Mouse (Mus musculus): ENCODE measurements around the gene Polr1c.

Polr1c gene

GRCm38 (mm10) chr17:46247512-46248188, at the start of gene Polr1c, which contains the start of gene Yipf3:
Gene Polr1c (minus strand): TSS chr17:46248054.
Gene Yipf3 (plus strand): TSS chr17:46248080.
- peak; percentile 94 for DNase-seq

GRCm38 (mm10) chr17:46297028-46297363, 49.1 kb upstream of the Polr1c start:
- no peak for DNase-seq

- DNase-seq, result no peak
Measured at GRCm38 (mm10) chr17:46296601-46297000, 48.7 kb upstream of the Polr1c start.

- no peak for DNase-seq
Measured at GRCm38 (mm10) chr17:46287678-46288095, 39.8 kb upstream of the Polr1c start.

GRCm38 (mm10) chr17:46285407-46285806, 37.6 kb upstream of the Polr1c start:
- DNase-seq, result no peak

GRCm38 (mm10) chr17:46284653-46285052, 36.8 kb upstream of the Polr1c start:
- DNase-seq, result no peak

GRCm38 (mm10) chr17:46283911-46284310, 36.1 kb upstream of the Polr1c start:
- DNase-seq, result no peak

- DNase-seq, result no peak
Measured at GRCm38 (mm10) chr17:46283140-46283539, 35.3 kb upstream of the Polr1c start.

GRCm38 (mm10) chr17:46282483-46283123, 34.7 kb upstream of the Polr1c start, which contains the start of gene Tjap1:
Gene Tjap1 (minus strand): TSS chr17:46283026.
- DNase-seq, result peak; percentile 86

- no peak for DNase-seq
Measured at GRCm38 (mm10) chr17:46278011-46278765, 30.3 kb upstream of the Polr1c start.

GRCm38 (mm10) chr17:46277586-46277985, 29.7 kb upstream of the Polr1c start:
- no peak for DNase-seq

- no peak for DNase-seq
Measured at GRCm38 (mm10) chr17:46275506-46275905, 27.7 kb upstream of the Polr1c start.

GRCm38 (mm10) chr17:46275034-46275433, 27.2 kb upstream of the Polr1c start:
- no peak for DNase-seq

- no peak for DNase-seq
Measured at GRCm38 (mm10) chr17:46274465-46274864, 26.6 kb upstream of the Polr1c start.

GRCm38 (mm10) chr17:46273803-46274236, 26.0 kb upstream of the Polr1c start:
- peak; percentile 41 for DNase-seq

GRCm38 (mm10) chr17:46272675-46273074, 24.8 kb upstream of the Polr1c start:
- DNase-seq, result no peak

- DNase-seq, result no peak
Measured at GRCm38 (mm10) chr17:46272058-46272457, 24.2 kb upstream of the Polr1c start.

- no peak for DNase-seq
Measured at GRCm38 (mm10) chr17:46269771-46270534, 22.1 kb upstream of the Polr1c start.

- DNase-seq, result no peak
Measured at GRCm38 (mm10) chr17:46268026-46268720, 20.3 kb upstream of the Polr1c start.

GRCm38 (mm10) chr17:46267511-46267910, 19.7 kb upstream of the Polr1c start:
- no peak for DNase-seq

GRCm38 (mm10) chr17:46266986-46267385, 19.1 kb upstream of the Polr1c start:
- DNase-seq, result no peak

- DNase-seq, result peak; percentile 83
Measured at GRCm38 (mm10) chr17:46265918-46266618, 18.2 kb upstream of the Polr1c start.
